Mouse (Mus musculus) ES-E14 (cell line): ENCODE data around the gene Slc25a12. TPM values are rescaled to one million over a fixed set of nuclear protein-coding genes. Genes with fewer than 3 reads are reported as not detected.

ENCODE experiments used
- DNase-seq: peaks from one replicate; pipeline ENCODE4 v3.0.0-alpha.2; 2013; ENCODE audit warnings: low read depth, low spot score
- H3K27ac ChIP-seq: 2 replicates; pipeline ENCODE4 v1.5.1; 2012; ENCODE audit warnings: low read depth, mild to moderate bottlenecking, low read length, moderate library complexity, mixed read lengths; ENCODE audit not compliant: poor library complexity, insufficient read depth, severe bottlenecking
- H3K36me3 ChIP-seq: 2 replicates; pipeline ENCODE4 v1.6.1; 2012; ENCODE audit warnings: mild to moderate bottlenecking, low read length, moderate library complexity, mixed read lengths; ENCODE audit not compliant: control insufficient read depth, poor library complexity, insufficient read depth, severe bottlenecking
- H3K4me1 ChIP-seq, 2 experiments: fragments of 150-350 bp in 1 of 2; sonication (generic) in 1 of 2; 2 replicates each; pipeline ENCODE4 v1.6.1; 2012; ENCODE audit warnings: low read length in 2 of 2, mild to moderate bottlenecking in 1 of 2, mixed read lengths in 1 of 2; ENCODE audit not compliant: control insufficient read depth in 2 of 2, insufficient read depth in 2 of 2, poor library complexity in 1 of 2
- H3K4me3 ChIP-seq, 2 experiments: fragments of 150-350 bp in 1 of 2; sonication (generic) in 1 of 2; 2 replicates each; pipeline ENCODE4 v1.5.1; 2012; ENCODE audit warnings: low read length in 2 of 2, low read depth in 1 of 2, mild to moderate bottlenecking in 1 of 2, mixed read lengths in 1 of 2; ENCODE audit not compliant: insufficient read depth in 1 of 2, poor library complexity in 1 of 2, severe bottlenecking in 1 of 2
- H3K9ac ChIP-seq: 2 replicates; pipeline ENCODE4 v1.6.1; 2012; ENCODE audit warnings: low read depth, mild to moderate bottlenecking, low read length, mixed read lengths; ENCODE audit not compliant: poor library complexity, insufficient read depth, severe bottlenecking
- H3K9me3 ChIP-seq: fragments of 150-350 bp; sonication (generic); 2 replicates; pipeline ENCODE4 v1.6.1; 2012; ENCODE audit warnings: low read depth, mild to moderate bottlenecking, low read length; ENCODE audit not compliant: control insufficient read depth, insufficient read depth
- CHD2 ChIP-seq: IDR thresholded peaks from 2 replicates; pipeline ENCODE4 v1.6.1; 2014; ENCODE audit warnings: mild to moderate bottlenecking, low read depth, low read length, inconsistent platforms
- HCFC1 ChIP-seq: IDR thresholded peaks from 2 replicates; pipeline ENCODE4 v1.6.1; 2012; ENCODE audit warnings: low read length, inconsistent platforms, borderline replicate concordance; ENCODE audit not compliant: insufficient read depth
- MAFK ChIP-seq: IDR thresholded peaks from 2 replicates; pipeline ENCODE4 v1.6.1; 2014; ENCODE audit warnings: mild to moderate bottlenecking, low read depth, low read length, inconsistent platforms; ENCODE audit not compliant: insufficient read depth
- ZC3H11A ChIP-seq: IDR thresholded peaks from 2 replicates; pipeline ENCODE4 v1.6.1; 2012; ENCODE audit warnings: low read depth, mild to moderate bottlenecking, inconsistent platforms, low read length, borderline replicate concordance
- ZNF384 ChIP-seq: IDR thresholded peaks from 2 replicates; pipeline ENCODE4 v1.6.1; 2012; ENCODE audit warnings: low read depth, low read length, inconsistent platforms
- in situ Hi-C, 2 experiments: fragments of 600-800 bp; cut with MboI; formaldehyde crosslinking; loops; one replicate each; pipeline ENCODE4 v1.15.1; 2025; ENCODE audit warnings: low sequenced_read_pairs in 2 of 2, inconsistent platforms in 1 of 2; ENCODE audit not compliant: unreplicated experiment in 2 of 2
- total RNA-seq: library from RNA; depleted of rRNA; stranded (reverse); fragments of 300-350 nt; gene quantifications from 2 replicates; pipeline ENCODE4 v1.2.3, GENCODE M21; 2012

The Slc25a12 gene
- total RNA-seq, 1 experiment, result 42.6 TPM

GRCm38 (mm10) chr2:71329761-71330160, 37.8 kb downstream of the Slc25a12 start:
- Histone ChIP-seq H3K36me3 (0 out of 2 replicates have a peak, but pooled peaks cover 4% of the 10 kb centered on the region), H3K4me1 (peaks cover 0 to 6% of the 10 kb centered on the region in 2 experiments; a peak in 1 of 4 replicates), H3K9me3 (no peaks in the 10 kb centered on the region), H3K27ac (no peak overlapping the region), H3K4me3 (no peak overlapping the region), H3K9ac (no peak overlapping the region)
- in situ Hi-C loops, result no loop called here
- DNase-seq, result no peak
- no peak for TF ChIP-seq ZNF384
- no peak for TF ChIP-seq MAFK
- no peak for TF ChIP-seq CHD2
- TF ChIP-seq HCFC1, result no peak
- no peak for TF ChIP-seq ZC3H11A

GRCm38 (mm10) chr2:71328391-71329160, 39.0 kb downstream of the Slc25a12 start:
- in situ Hi-C loops, result no loop called here

GRCm38 (mm10) chr2:71327715-71328114, 39.8 kb downstream of the Slc25a12 start:
- Histone ChIP-seq H3K9ac (no peak overlapping the region), H3K4me3 (no peak overlapping the region), H3K9me3 (no peaks in the 10 kb centered on the region), H3K27ac (no peak overlapping the region), H3K36me3 (0 out of 2 replicates have a peak, but pooled peaks cover 4% of the 10 kb centered on the region), H3K4me1 (peaks cover 0 to 6% of the 10 kb centered on the region in 2 experiments; a peak in 1 of 4 replicates)
- in situ Hi-C loops, result no loop called here
- no peak for DNase-seq
- no peak for TF ChIP-seq ZNF384
- no peak for TF ChIP-seq MAFK
- no peak for TF ChIP-seq CHD2
- TF ChIP-seq ZC3H11A, result no peak
- no peak for TF ChIP-seq HCFC1

More at GRCm38 (mm10) chr2:71328391-71329160, 39.0 kb downstream of the Slc25a12 start:
- no peak for DNase-seq
- H3K9ac ChIP-seq, result no peak overlapping the region; the same call in 1 of the 2 replicates
- H3K36me3 ChIP-seq, result 0 out of 2 replicates have a peak, but pooled peaks cover 4% of the 10 kb centered on the region
- TF ChIP-seq MAFK, result no peak
- TF ChIP-seq HCFC1, result no peak
- no peak for TF ChIP-seq CHD2
- TF ChIP-seq ZC3H11A, result no peak
- TF ChIP-seq ZNF384, result no peak
- peaks cover 0 to 6% of the 10 kb centered on the region in 2 experiments; a peak in 1 of 4 replicates for H3K4me1 ChIP-seq
- no peaks in the 10 kb centered on the region for H3K9me3 ChIP-seq
- H3K4me3 ChIP-seq, result no peak overlapping the region
- no peak overlapping the region for H3K27ac ChIP-seq

- H3K4me1 ChIP-seq, result peaks cover 0 to 6% of the 10 kb centered on the region in 2 experiments; a peak in 1 of 4 replicates
- TF ChIP-seq CHD2 (no peak), ZNF384 (no peak), HCFC1 (no peak), MAFK (no peak), ZC3H11A (no peak)
- in situ Hi-C loops, result no loop called here
- DNase-seq, result no peak
- H3K4me3 ChIP-seq, result no peak overlapping the region
- no peak overlapping the region for H3K27ac ChIP-seq
- H3K9ac ChIP-seq, result no peak overlapping the region
- no peaks in the 10 kb centered on the region for H3K9me3 ChIP-seq
- 0 out of 2 replicates have a peak, but pooled peaks cover 3% of the 10 kb centered on the region for H3K36me3 ChIP-seq
Measured at GRCm38 (mm10) chr2:71326766-71327464, 40.6 kb downstream of the Slc25a12 start.
